Mouse (Mus musculus): Measurements from ENCODE around the gene Amigo2. TPM values are rescaled to one million over a fixed set of nuclear protein-coding genes. Genes with fewer than 3 reads are reported as not detected.

The Amigo2 gene
- polyA plus RNA-seq, 1 experiment from 2014 or later, result 0.91 TPM

DNA sequence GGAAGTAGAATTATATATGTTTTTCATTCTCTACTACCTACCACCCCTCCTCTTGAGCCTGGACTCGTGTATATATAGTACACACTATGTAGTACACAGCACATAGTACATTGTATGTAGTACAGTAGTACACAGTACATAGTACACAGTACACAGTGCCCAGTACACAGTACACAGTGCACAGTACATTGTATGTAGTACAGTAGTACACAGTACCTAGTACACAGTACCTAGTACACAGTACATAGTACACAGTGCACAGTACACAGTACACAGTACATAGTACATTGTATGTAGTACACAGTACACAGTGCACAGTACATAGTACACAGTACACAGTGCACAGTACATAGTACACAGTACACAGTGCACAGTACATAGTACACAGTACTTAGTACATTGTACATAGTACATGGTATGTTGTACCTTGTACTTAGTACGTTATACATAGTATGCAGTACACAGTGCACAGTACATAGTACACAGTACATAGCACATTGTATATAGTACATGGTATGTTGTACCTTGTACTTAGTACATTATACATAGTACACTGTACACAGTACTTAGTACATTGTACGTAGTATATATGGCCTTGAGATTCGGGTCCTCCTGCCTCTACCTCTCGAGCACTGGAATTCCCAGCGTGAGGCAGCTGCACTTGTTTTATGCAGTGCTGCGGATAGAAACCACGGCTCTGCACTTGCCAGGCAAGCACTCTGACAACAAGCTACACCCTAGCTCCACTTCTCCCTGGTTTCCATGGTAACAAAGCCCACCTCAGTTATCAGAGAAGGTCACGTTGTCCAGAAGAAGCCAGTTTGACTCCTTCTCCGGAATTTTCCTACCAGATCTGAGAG is 34.9 kb upstream of the Amigo2 start:
- H3K27ac ChIP-seq (replicated peaks), result no peak overlapping the region
- H3K4me3 ChIP-seq (replicated peaks), result no peak overlapping the region
- H3K9me3 ChIP-seq (replicated peaks), result no peaks in the 10 kb centered on the region
- ATAC-seq (ENCODE audit: insufficient read depth), result no peak
- no peak overlapping the region for H3K4me2 ChIP-seq
- H3K9ac ChIP-seq, result no peak overlapping the region
- H3K36me3 ChIP-seq (replicated peaks), result no peaks in the 10 kb centered on the region
- no peaks in the 10 kb centered on the region for H3K27me3 ChIP-seq
- WGBS (ENCODE audit: insufficient replicate concordance), result 75% methylated on average over 10 of the region's 10 CpGs
- no peaks in the 10 kb centered on the region for H3K4me1 ChIP-seq (replicated peaks)

DNA sequence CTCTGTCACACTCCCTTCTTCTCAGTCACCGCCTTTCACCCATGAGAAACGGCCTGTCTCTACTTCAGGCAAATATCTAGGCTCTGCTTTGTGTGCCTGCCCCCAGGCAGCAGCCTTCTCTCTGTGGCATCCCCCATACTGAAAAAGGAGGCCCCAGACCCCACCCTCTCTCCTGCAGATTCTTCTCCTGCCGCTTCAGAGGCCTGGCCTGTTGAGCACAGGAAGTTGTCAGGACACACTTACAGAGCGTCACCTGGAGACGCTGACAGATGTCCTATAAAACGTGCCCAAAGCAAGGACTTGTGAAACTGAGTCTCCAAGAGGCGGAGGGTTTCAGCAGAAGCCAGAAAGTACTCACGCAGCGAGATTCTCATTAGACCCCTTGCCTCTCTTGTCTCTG is 33.7 kb upstream of the Amigo2 start:
- ATAC-seq (ENCODE audit: insufficient read depth), result no peak
- Histone ChIP-seq H3K9ac (no peak overlapping the region), H3K36me3 (replicated peaks) (no peaks in the 10 kb centered on the region), H3K4me2 (no peak overlapping the region), H3K4me3 (replicated peaks) (no peak overlapping the region), H3K27me3 (no peaks in the 10 kb centered on the region), H3K27ac (replicated peaks) (no peak overlapping the region), H3K9me3 (replicated peaks) (no peaks in the 10 kb centered on the region), H3K4me1 (replicated peaks) (no peaks in the 10 kb centered on the region)
- 58% methylated on average over 9 of the region's 9 CpGs for WGBS (ENCODE audit: insufficient replicate concordance)

DNA sequence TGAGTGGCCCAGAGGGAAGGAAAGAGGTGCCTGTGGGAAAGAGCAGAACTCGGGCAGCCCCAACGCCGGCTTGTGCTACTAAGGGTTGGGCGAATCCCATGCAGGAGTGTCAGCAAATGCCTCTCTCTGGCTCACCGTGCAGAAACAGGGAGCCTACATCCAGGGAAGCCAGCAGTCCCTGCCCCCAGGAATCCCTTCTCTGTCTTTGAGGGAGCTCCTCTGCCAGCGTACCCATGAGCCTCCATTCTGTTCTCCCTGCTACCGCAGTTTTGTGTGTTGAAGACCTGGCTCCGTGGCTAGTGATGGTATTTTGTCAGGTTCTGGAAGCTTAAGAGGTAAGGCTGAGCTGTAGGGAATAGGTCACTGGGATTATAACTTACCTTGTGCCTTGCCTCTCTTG is 33.0 kb upstream of the Amigo2 start:
- Histone ChIP-seq H3K27me3 (no peaks in the 10 kb centered on the region), H3K9ac (no peak overlapping the region), H3K4me1 (replicated peaks) (no peaks in the 10 kb centered on the region), H3K27ac (replicated peaks) (no peak overlapping the region), H3K4me2 (no peak overlapping the region), H3K36me3 (replicated peaks) (no peaks in the 10 kb centered on the region), H3K9me3 (replicated peaks) (no peaks in the 10 kb centered on the region), H3K4me3 (replicated peaks) (no peak overlapping the region)
- no peak for ATAC-seq (ENCODE audit: insufficient read depth)
- 75% methylated on average over 8 of the region's 8 CpGs for WGBS (ENCODE audit: insufficient replicate concordance)

DNA sequence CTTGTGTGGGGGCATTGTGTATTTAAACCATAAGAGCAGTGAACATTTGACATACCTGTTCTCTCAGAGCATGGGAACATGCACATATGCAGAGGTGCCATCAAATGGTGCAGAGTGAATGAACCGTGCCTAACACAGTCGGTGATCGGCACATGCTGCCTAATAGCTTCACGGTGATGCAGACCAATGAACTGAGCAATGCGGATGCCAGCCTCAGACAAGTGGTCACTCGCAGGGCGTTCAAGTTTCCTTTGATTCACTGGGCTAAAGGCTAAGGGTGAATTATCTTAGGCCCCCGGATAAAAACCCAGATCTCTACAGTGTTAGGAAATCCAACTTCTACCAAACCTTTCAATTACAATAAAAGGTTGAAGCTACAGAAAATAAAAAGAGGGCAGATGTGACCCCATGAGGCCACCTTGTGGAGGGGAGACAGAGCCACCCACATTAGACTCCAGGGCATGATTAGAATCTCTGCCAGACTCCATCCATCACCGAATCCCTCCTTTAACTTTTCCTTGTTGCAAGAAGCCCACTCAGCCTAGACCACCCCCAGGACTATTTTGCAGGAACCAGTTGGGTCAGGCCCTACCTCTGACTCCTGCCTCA is 31.4 kb upstream of the Amigo2 start:
- Histone ChIP-seq H3K9ac (no peak overlapping the region), H3K4me3 (replicated peaks) (no peak overlapping the region), H3K4me1 (replicated peaks) (no peaks in the 10 kb centered on the region), H3K9me3 (replicated peaks) (no peaks in the 10 kb centered on the region), H3K27me3 (no peaks in the 10 kb centered on the region), H3K4me2 (no peak overlapping the region), H3K27ac (replicated peaks) (no peak overlapping the region), H3K36me3 (replicated peaks) (no peaks in the 10 kb centered on the region)
- no peak for ATAC-seq (ENCODE audit: insufficient read depth)
- 78% methylated on average over 9 of the region's 9 CpGs for WGBS (ENCODE audit: insufficient replicate concordance)

DNA sequence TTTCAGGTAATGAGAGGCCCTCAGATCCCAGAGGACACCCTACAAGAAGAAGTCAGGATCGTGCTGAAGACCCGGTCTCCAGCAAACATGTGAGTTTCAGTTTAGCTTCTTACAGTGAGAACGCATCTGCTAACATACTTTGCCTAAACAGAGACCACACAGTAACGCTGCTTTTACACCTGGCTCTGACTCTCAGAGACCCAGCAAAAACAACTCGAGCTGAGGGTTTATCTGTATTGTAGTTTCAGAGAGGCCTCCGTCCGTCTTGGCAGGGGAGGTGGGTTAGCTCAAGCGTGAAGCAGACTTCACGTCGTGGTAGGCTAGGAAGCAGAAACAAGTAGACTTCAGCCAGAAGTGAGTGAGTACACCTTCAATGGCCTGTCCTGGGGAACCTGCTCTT is 30.2 kb upstream of the Amigo2 start:
- no peaks in the 10 kb centered on the region for H3K36me3 ChIP-seq (replicated peaks)
- H3K4me2 ChIP-seq, result no peak overlapping the region
- H3K4me3 ChIP-seq (replicated peaks), result no peak overlapping the region
- H3K4me1 ChIP-seq (replicated peaks), result peaks cover 2% of the 10 kb centered on the region; the same call in 1 of the 2 replicates
- no peak overlapping the region for H3K27ac ChIP-seq (replicated peaks)
- WGBS (ENCODE audit: insufficient replicate concordance), result 76% methylated on average over 10 of the region's 10 CpGs
- no peak overlapping the region for H3K9ac ChIP-seq
- no peaks in the 10 kb centered on the region for H3K27me3 ChIP-seq
- no peaks in the 10 kb centered on the region for H3K9me3 ChIP-seq (replicated peaks)
- no peak for ATAC-seq (ENCODE audit: insufficient read depth)

DNA sequence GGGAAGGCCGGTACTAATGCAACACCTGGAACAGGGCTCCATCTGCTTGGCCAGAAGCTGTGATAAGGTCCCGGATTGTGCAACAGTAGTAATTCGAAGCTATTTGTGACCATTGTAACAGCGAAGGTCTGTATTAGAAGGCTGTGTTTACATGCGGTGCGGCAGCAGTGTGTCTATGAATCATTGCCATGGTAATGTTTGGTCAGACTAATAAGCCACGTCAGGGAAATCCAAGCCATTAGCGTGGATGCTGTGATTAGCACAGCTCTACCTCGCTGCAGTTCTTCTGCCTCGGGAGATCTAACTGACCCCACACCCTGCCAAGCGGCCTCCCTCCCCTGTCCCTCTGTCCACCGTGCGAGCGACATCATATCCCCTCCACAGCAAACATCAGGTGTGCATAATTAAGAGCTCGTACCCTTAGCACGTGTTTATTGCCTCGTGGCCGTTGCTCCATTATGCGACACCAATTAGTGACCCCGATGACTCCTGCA is 29.6 kb upstream of the Amigo2 start:
- no peak overlapping the region for H3K9ac ChIP-seq
- H3K9me3 ChIP-seq (replicated peaks), result no peaks in the 10 kb centered on the region
- H3K4me2 ChIP-seq, result no peak overlapping the region
- H3K27me3 ChIP-seq, result no peaks in the 10 kb centered on the region
- peaks cover 7% of the 10 kb centered on the region; the same call in 1 of the 2 replicates for H3K4me1 ChIP-seq (replicated peaks)
- no peak overlapping the region for H3K27ac ChIP-seq (replicated peaks)
- no peak overlapping the region for H3K4me3 ChIP-seq (replicated peaks)
- 65% methylated on average over 20 of the region's 20 CpGs for WGBS (ENCODE audit: insufficient replicate concordance)
- no peak for ATAC-seq (ENCODE audit: insufficient read depth)
- no peaks in the 10 kb centered on the region for H3K36me3 ChIP-seq (replicated peaks)

DNA sequence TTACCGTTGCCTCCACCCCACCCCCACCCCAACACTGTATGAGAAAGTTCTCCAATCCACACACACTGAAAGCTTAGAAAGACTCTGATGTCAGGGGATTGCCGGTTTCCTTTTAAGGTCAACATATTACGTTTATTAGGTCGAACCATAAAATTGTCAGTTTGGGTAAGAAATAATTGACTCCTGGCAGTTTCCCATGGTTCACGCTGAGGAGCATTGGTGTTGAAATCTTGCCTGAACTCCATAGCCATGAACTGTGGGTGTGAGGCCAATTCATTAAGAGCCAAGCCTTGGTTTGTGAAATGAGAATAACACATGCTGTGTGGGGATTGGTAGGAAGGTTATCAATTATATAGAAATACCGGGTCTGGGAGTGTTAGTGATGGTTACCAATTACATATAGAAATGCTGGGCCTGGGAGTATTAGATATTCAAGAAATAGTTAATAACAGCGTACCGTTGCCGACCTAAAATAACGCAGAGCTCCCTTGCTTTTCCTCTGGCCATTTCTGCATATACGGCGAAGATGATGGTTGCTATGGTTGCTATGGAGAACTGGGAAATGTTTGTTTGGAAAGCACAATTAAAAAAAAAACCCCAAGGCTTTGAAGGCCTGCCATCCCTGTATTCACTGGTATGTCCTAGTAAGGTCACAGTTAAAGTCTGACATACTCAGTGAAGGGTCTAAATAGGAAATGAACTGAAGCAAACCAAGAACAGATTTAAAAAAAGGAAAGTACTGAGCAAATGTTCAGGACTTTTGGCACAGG is 28.7 kb upstream of the Amigo2 start:
- no peak overlapping the region for H3K9ac ChIP-seq
- no peak overlapping the region for H3K27ac ChIP-seq (replicated peaks)
- no peaks in the 10 kb centered on the region for H3K36me3 ChIP-seq (replicated peaks)
- no peak overlapping the region for H3K4me3 ChIP-seq (replicated peaks)
- ATAC-seq (ENCODE audit: insufficient read depth), result no peak
- no peak overlapping the region for H3K4me2 ChIP-seq
- H3K27me3 ChIP-seq, result no peaks in the 10 kb centered on the region
- H3K9me3 ChIP-seq (replicated peaks), result no peaks in the 10 kb centered on the region
- 79% methylated on average over 12 of the region's 12 CpGs for WGBS (ENCODE audit: insufficient replicate concordance)
- H3K4me1 ChIP-seq (replicated peaks), result peaks cover 7% of the 10 kb centered on the region; the same call in 1 of the 2 replicates

DNA sequence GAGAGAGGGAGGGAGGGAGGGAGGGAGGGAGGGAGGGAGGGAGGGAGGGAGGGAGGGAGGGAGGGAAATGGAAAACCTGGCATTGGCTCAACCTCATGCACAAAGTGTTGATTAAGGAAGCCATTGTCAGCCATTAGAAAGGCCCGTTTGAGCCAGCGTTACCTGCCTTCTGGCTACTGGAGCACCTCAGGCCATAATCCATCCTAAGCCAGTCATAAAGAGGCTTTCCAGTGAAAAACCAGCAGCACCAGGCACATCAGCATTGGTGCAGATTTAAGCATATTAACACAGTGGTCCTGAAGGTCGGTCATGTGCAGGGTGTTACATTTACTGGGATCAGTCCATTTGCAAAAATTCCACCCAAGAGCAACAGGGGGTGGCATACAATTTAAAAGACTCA is 25.7 kb upstream of the Amigo2 start:
- no peak for ATAC-seq (ENCODE audit: insufficient read depth)
- Histone ChIP-seq H3K27me3 (no peaks in the 10 kb centered on the region), H3K36me3 (replicated peaks) (no peaks in the 10 kb centered on the region), H3K9me3 (replicated peaks) (no peaks in the 10 kb centered on the region), H3K4me3 (replicated peaks) (no peak overlapping the region), H3K9ac (no peak overlapping the region), H3K4me1 (replicated peaks) (peaks cover 7% of the 10 kb centered on the region; the same call in 1 of the 2 replicates), H3K27ac (replicated peaks) (no peak overlapping the region), H3K4me2 (no peak overlapping the region)
- 73% methylated on average over 3 of the region's 3 CpGs for WGBS (ENCODE audit: insufficient replicate concordance)

DNA sequence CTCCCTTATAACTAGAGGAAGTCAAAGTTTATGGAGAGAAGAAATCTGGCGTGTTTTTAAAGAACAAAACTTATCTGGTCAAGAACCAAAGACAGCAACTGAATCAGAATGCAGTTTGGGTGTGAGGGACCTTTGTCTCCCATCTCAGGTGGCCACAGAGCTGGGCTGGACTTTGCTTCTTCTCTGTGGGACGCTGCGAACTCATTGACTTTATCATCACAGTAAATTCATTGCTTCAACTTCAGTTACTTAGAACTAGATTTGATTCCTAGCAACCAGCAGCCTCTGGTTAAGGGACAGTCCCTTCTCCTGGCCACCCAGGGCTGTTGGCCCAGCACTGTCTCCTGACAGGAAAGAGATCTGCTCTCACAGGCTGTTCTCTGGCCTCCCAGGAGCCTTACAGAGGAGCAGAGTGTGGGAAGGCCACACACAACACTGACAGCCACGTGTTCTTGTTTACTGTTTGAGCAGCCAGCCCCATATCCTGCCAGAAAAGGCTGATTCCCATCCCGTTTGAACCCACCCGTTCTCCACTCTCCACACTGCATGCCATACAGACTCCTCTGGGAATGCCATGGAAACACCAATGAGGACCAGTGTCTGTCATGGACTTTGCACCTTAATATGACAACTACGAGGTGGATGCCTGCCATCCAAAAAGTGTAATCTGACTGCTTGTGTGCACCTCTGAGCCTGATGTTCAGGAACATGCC is 25.1 kb upstream of the Amigo2 start:
- Histone ChIP-seq H3K27me3 (no peaks in the 10 kb centered on the region), H3K4me3 (replicated peaks) (no peak overlapping the region), H3K9me3 (replicated peaks) (no peaks in the 10 kb centered on the region), H3K36me3 (replicated peaks) (no peaks in the 10 kb centered on the region), H3K9ac (no peak overlapping the region), H3K4me2 (no peak overlapping the region), H3K4me1 (replicated peaks) (peaks cover 7% of the 10 kb centered on the region; the same call in 1 of the 2 replicates), H3K27ac (replicated peaks) (no peak overlapping the region)
- peak; percentile 34 for ATAC-seq (ENCODE audit: insufficient read depth)
- 32% methylated on average over 7 of the region's 7 CpGs for WGBS (ENCODE audit: insufficient replicate concordance)

DNA sequence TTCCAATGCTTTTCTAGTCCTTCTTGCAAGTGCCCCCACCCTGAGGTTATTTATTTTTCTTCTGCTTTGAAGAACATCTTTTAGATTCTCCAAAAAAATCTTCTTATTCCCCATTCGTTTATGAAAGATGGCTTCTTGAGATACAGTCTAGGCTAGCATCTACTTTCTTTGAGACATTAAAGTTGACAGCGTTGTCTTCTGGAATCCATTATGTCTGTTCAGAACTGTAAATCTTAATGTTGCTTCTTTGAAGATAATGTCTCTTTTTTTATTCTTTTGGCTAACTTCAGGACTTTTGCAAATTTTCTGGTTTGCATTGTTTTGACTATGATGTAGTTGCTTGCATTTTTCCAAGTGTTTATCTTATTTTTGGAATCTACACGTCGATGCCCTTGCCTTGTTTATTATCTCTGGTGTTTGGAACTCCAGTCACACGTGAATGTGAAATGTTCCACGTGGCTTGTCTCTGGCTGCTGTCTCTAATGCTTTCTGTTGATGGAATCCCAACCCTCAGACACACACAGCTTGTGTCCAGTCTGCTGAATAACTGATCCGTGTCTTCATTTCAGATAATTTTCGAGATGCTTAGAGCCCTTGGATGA is 20.1 kb upstream of the Amigo2 start:
- H3K4me1 ChIP-seq (replicated peaks), result peaks cover 4% of the 10 kb centered on the region; the same call in 1 of the 2 replicates
- ATAC-seq (ENCODE audit: insufficient read depth), result no peak
- 57% methylated on average over 8 of the region's 8 CpGs for WGBS (ENCODE audit: insufficient replicate concordance)

More for the DNA sequence above, 20.1 kb upstream of the Amigo2 start:
- no peak overlapping the region for H3K4me3 ChIP-seq (replicated peaks)
- H3K4me2 ChIP-seq, result no peak overlapping the region
- H3K36me3 ChIP-seq (replicated peaks), result no peaks in the 10 kb centered on the region
- H3K9ac ChIP-seq, result no peak overlapping the region
- no peaks in the 10 kb centered on the region for H3K9me3 ChIP-seq (replicated peaks)
- H3K27ac ChIP-seq (replicated peaks), result no peak overlapping the region
- H3K27me3 ChIP-seq, result no peaks in the 10 kb centered on the region

Data from liver, embryonic 15.5 days (tissue).